Mouse (Mus musculus) effector memory CD4-positive, alpha-beta T cell, adult 5 months (primary cell): ENCODE data around the gene Metrn. TPM values are rescaled to one million over a fixed set of nuclear protein-coding genes. Genes with fewer than 3 reads are reported as not detected.

ENCODE experiments used
- polyA plus RNA-seq: library from polyadenylated mRNA; unstranded; fragments of 100-300 nt; shearing (Covaris generic); gene quantifications from one replicate; pipeline ENCODE4 v1.2.1, GENCODE M21; 2017

Gene Metrn
- polyA plus RNA-seq, result 28.1 TPM

DNA sequence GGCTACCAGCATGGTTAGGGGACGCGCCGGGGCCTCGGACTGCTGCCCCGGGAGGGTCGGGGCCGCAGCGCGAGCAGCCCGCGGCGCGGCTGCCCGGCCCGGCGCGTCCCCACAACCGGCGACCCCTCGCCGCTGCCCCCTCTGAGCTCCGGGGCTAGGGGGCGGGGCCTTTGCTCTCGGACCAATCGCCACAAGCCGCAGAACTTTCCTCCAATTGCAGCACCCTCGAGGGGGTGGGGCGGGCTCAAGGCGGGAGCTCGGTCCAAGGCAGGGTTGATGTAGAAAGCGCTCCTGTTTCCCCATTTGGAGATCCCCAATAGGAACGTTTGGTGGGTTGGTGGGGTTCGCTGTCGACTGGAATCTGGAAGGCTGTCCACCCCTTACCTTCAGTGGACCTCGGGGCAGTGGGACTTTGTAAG lies at the start of gene Metrn:
TSS of gene Metrn (minus strand) at position 186 of the 419 bp plus-strand sequence.

DNA sequence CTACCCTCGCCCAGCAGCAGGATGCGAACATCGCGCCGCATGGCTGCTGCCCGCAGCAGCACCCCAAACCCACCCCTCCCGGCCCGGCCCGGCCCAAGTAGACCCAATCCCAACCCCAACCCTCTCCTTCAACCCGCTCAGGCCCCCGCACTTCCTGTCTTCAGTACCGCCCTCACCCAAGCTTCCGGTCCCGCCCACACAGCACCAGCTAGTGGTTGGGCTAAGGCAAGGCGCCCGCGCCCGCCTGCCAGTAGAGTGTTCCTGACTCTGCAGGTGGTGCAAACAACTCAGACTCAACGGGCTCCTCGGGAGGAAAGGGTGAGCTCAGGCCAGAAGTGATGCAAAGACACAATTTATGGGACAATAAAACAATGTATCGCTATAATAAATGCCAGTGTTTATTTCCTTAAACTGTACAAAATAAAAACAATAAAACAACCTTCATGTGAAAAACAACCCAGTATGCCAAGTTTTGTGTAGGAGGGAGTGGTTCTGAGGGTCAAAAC lies 47.5 kb upstream of the Metrn start, which contains the start of gene Rhot2:
TSS of gene Rhot2 (minus strand) at position 456 of the 506 bp plus-strand sequence.

DNA sequence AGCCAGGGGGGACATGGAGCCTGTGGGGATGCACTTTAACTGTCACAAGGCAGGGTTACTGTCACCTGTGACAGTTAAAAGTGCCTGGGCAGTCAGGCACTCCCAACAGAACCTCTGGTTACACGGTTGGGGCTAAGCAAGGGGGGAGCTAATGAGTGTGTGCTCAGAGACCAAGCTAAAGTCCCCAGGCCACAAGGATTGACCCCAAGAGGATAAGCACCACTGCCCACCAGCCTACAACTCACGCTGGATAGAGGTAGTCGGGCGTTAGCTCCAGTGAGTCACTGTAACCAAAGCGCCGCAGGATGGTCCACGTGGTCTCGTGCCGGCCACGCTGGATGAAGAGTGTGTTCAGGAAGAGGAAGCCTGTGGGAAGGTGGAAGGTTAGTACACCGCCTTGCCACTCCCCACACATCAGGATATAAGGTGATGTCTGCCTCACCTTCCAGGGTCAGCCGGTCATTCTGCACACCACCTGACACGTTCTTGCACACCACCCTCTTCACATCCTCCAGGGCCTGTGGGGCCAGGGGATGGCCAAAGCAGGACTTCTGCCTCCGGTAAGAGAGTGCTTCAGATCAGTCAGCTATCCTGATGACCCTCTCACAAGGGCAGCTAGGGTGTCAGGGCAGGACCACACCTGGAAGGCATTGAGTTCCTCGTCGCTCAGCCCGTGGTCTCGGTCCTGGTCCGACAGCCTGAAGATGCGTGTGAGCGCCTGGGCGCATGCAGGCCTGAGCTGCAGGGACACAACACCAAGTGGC lies 44.4 kb upstream of the Metrn start, which contains the start of gene Gm20683:
TSS of gene Gm20683 (minus strand) at position 647 of the 764 bp plus-strand sequence.

DNA sequence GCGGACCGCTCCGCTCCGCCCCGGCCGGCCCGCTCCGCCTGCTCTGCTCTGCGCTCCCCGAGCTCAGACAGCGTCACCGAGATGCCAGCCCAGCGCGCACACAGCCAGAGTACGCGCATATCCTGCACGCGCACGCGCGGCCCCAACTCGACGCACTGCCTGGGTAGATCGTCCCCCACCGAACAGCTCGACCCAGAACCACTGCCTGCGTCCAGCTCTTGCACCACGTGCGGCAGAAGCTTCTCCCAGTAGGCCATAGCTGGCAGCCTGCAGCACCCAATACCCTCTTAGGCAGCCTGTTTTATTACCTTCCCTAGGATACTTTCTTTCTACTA lies 40.1 kb upstream of the Metrn start, which contains the start of gene Rhbdl1:
TSS of gene Rhbdl1 (minus strand) at position 220 of the 335 bp plus-strand sequence.

DNA sequence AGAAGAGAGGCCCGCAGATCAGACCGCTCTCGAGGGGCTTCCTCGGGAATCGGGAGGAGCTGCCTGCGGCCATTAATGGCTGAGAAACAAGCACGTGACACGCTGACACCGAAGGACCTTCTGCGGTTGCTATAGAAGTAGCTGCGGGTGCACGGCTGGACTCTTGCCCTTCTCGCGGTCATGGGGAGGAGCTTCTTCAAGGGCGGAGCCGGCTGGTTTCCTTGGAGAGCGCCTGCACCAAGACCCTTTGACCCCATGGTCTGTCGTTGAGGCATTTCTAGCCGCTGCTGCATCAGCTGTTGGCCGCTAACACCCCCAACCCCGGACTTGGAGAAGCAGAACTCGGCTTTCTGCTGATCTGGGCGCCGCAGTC lies 36.3 kb upstream of the Metrn start, which contains the start of gene Stub1:
TSS of gene Stub1 (minus strand) at position 114 of the 373 bp plus-strand sequence.

DNA sequence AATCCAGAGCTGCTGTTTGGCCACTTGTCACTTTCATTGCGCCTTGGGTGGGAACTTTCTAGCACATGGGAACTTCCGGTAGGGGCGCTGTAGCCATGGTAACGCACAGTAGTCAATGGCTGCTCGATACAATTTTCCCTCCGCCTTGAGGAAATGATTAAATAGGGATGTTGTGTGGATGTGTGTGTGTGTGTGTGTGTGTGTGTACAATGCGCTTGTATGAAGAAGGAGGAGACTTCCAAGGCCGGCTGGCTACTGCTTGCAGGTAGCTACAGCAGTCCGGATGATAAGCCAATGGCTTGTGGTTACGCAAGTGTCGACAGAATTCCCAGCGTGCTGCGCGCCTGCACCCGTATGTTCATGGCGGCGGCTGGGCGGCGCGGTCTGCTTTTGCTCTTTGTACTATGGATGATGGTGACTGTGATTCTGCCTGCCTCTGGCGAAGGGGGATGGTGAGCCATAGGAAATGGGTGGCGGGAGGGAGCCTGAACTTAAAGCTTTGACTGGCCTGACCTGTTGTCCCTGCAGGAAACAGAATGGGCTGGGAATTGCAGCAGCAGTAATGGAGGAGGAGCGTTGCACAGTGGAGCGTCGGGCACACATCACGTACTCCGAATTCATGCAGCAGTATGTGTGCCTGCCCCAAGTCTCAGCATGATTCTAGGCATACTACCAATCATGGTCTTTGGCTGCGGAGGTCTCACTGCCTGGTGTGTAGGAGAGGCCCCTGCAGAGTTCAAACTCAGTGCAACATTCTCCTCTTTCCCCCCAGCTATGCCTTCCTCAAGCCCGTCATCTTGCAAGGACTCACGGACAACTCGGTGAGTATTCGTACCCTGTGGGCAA lies 32.0 kb upstream of the Metrn start, which contains the start of gene Jmjd8:
TSS of gene Jmjd8 (plus strand) at position 156 of the 846 bp plus-strand sequence.

DNA sequence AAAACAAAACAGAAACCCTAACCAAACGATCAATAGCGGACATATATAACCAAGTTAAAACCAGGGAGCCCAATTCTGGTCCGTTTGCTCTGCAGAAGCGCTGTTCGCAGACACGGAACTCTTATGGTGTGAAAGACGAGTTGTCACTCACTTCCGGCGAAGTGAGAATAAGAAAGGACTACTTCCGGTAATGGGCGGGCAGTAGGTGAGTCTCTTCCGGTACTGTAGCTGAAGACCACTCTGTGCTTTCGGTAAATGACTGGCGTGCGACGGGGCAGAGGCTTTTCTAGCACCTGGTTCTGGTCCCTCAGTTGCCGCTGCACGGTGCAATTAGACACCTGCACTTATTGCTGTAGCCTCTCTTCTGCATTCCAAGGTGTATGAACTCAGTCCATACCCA lies 26.5 kb upstream of the Metrn start, which contains the start of gene Wdr24:
TSS of gene Wdr24 (plus strand) at position 176 of the 400 bp plus-strand sequence.

DNA sequence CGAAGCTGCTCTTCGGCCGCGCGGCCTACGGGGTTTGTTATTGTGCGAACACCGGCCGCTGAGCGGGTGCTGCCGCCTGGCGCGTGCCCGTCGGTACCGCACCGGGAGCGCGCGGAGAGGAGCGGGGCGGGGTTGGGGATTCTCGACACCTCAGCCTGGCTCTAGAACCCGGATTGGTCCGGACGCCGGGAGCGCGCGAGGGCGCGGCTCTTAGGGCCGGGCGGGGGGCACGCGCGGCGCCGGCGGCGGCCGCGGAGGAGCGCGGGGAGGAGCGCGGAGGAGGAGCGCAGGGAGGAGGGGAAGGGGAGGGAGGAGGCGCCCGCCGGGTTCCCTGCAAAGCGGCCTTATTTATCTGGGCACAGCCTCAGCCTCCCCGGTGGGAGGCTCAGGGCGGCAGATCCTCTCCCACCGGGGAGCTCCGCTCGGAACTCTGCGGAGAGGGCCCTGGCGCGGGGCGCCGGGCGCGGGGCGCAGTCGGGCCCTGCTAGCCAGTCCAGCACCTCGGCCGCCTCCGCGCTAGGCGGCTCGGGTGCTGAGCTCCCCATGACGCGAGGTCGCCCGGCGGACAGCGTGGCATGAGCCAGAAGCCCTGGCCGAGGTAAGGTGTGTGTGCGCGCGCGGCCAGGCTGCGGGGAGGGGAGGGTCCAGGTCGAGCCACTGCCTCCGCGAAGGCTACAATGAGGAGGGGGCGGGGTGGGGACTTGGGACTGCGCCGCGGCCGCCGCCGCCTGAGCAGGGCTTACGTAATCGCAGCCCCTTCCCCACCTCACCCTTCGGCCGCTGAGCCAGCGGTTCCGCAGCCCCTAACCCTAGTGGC lies 12.1 kb upstream of the Metrn start, which contains the start of gene Fbxl16:
TSS of gene Fbxl16 (plus strand) at position 297 of the 817 bp plus-strand sequence.

DNA sequence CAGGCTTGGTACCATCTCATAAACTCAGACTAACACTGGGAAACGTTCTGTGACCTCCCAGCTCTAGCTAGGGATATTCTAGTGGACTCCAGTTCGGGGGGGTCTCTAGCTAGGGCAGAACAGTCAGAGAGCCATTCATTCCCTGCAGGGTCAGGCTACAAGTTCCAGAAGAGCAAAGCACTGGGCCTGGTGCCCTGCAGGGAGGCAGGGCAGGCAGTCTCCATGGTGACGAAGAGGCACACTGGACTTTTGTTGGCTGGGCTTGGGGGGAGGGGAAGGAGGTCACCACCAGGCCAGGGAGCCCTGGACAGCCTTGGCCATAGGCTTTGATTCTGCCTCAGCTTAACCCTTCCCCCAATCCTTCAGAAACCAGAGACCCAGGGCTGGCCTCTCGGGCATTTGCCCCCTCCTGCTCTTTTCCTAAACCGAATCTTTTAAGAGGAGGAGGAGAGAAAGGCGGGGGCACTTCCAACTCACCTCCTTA lies 1.3 kb downstream of the Metrn start, which contains the start of gene AC134908.4:
TSS of gene AC134908.4 (minus strand) at position 51 of the 484 bp plus-strand sequence.

DNA sequence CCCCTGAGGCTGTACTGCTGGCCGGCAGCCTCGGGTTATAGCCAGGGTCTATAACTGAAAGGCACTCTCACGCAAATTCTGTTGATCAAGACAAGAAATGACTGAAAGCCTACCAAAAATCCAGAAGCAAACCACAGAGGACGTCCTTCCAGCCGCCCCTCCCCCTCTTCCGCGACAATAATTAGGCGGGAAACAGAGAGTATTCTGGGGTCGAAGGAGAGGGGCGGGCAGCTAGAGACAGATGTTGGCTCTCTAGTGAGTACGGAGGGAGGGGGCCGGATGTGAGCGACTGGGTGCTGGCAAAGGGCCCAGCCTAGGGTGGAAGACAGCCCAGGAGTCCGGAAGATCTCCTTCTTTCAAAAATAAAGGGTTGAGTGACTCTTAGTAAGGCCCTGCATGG lies 4.3 kb downstream of the Metrn start, which contains the start of gene Fam173a:
TSS of gene Fam173a (minus strand) at position 287 of the 400 bp plus-strand sequence.

DNA sequence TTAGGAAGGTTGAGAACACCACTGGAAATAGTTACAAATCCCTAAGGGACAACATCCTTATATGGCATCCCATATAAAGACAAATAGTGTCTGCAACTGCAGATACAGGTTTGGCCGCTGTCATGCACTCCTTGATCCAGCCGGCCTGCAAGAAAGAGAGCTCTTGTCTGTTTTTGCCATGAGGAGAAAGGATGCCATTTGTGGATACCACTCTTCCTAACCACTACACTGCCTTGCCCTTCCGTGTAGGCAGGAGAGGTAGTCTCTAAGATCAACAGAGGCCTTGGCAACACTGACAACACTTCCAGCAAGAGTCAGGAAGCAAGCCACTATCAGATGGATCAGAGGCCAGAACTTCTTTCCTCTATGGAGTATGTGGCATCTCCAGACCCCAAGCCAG lies 10.7 kb downstream of the Metrn start, which contains the start of gene Ccdc78:
TSS of gene Ccdc78 (plus strand) at position 301 of the 400 bp plus-strand sequence.

DNA sequence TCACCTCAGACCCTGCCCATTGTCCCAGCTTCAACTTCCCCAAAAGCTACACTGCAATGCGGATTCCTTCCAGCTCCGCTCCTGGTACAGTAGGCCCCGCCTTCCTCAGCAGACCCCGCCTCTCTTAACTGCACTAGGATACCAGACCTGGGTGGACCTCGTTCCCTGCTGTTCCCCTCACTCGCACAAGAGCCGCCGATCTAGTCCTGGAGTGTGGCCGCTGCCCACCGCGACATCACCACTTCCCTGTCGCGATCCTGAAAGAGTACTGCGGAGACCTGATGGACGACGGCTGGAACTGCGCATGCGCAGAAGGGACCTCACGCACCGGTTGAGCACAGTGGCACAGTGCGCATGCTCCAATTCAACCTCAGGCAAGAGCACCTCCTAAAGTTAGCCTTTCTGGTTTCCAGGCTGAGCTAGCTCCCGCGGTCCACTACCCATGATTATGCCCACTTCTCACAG lies 11.6 kb downstream of the Metrn start, which contains the start of gene Haghl:
TSS of gene Haghl (minus strand) at position 393 of the 465 bp plus-strand sequence.

DNA sequence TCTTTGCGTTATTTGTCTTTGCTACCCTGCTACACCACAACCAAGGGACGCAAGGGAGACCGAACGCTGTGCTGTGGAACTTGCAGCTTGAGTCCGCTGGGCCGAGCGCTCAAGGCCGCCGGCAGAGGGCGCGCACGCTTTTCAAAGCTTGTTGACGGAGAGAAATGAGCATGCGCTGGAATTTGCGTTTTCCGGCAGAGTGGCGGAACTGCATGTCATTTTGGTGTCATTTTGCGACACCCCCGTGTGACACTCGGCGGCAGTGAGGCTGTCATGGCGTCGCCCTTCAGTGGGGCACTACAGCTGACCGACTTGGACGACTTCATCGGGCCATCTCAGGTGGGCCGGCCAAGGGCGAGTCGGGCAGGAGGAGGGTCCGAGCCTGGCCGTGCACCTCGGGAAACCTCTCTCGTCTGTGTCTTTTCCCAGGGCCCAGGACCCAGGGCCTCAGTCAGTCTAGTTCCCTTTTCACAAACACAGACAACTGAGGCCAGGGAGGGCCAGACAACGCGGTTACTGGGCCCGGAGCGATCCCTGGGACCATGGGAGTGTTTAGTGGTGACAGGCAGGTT lies 23.3 kb downstream of the Metrn start, which contains the start of gene Narfl:
TSS of gene Narfl (plus strand) at position 228 of the 572 bp plus-strand sequence.

DNA sequence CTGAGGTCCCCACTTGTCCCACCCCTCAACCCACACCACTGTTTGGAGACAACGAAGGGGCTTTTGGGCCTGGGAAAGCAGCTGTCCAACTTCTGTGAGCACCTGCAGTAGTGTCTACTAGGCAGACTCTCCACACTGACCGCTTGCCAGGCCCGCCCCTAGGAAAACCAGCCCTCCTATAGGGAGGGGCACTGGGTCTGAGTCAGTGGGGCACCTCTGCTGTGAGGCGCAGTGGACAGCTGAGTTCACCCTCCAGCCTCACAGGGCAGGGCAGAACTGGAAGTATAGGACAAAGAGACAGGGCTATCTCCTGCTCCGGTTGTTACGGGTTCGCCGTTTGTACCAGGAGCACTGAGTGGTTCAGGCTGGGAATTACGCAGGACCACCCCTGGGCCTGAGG lies 42.7 kb downstream of the Metrn start, which contains the start of gene Msln:
TSS of gene Msln (minus strand) at position 138 of the 400 bp plus-strand sequence.

Other genes with a start within 250 kb of the Metrn start
- 0.16 TPM for gene Sox8, start 226.4 kb downstream of the Metrn start, polyA plus RNA-seq
- 15.5 TPM for gene Lmf1, start 218.1 kb downstream of the Metrn start, polyA plus RNA-seq
- not detected for gene Gng13, start 80.0 kb downstream of the Metrn start, polyA plus RNA-seq
- gene Chtf18, start 69.7 kb downstream of the Metrn start, polyA plus RNA-seq, result 4.7 TPM
- 4.0 TPM for gene Rpusd1, start 69.5 kb downstream of the Metrn start, polyA plus RNA-seq
- gene Mslnl, start 61.1 kb downstream of the Metrn start, polyA plus RNA-seq, result not detected
- not detected for gene Msln, start 42.8 kb downstream of the Metrn start, polyA plus RNA-seq
- 15.6 TPM for gene Narfl, start 23.4 kb downstream of the Metrn start, polyA plus RNA-seq
- 23.1 TPM for gene Haghl, start 11.5 kb downstream of the Metrn start, polyA plus RNA-seq
- 0.29 TPM for gene Ccdc78, start 10.6 kb downstream of the Metrn start, polyA plus RNA-seq
- gene Fam173a, start 4.2 kb downstream of the Metrn start, polyA plus RNA-seq, result 125 TPM
- not detected for gene AC134908.4, start 1.5 kb downstream of the Metrn start, polyA plus RNA-seq
- gene Fbxl16, start 11.9 kb upstream of the Metrn start, polyA plus RNA-seq, result not detected
- gene Wdr24, start 26.5 kb upstream of the Metrn start, polyA plus RNA-seq, result 19.3 TPM
- 18.3 TPM for gene Jmjd8, start 31.7 kb upstream of the Metrn start, polyA plus RNA-seq
- gene Stub1, start 36.3 kb upstream of the Metrn start, polyA plus RNA-seq, result 126 TPM
- gene Rhbdl1, start 40.2 kb upstream of the Metrn start, polyA plus RNA-seq, result not detected
- gene Gm20683, start 44.6 kb upstream of the Metrn start, polyA plus RNA-seq, result 1.9 TPM
- 27.1 TPM for gene Rhot2, start 47.7 kb upstream of the Metrn start, polyA plus RNA-seq
- 20.9 TPM for gene Wdr90, start 64.4 kb upstream of the Metrn start, polyA plus RNA-seq
- 18.5 TPM for gene Mcrip2, start 71.6 kb upstream of the Metrn start, polyA plus RNA-seq
- 41.5 TPM for gene Mettl26, start 77.9 kb upstream of the Metrn start, polyA plus RNA-seq
- 0.21 TPM for gene Wfikkn1, start 83.7 kb upstream of the Metrn start, polyA plus RNA-seq
- gene Rab40c, start 122.6 kb upstream of the Metrn start, polyA plus RNA-seq, result 17.2 TPM
- gene Pigq, start 147.8 kb upstream of the Metrn start, polyA plus RNA-seq, result 39.1 TPM
- not detected for gene Nhlrc4, start 147.8 kb upstream of the Metrn start, polyA plus RNA-seq
- gene A930017K11Rik, start 155.4 kb upstream of the Metrn start, polyA plus RNA-seq, result not detected
- 21.9 TPM for gene Capn15, start 188.7 kb upstream of the Metrn start, polyA plus RNA-seq